Mouse (Mus musculus) lung, adult 2 months (tissue): ENCODE data around the gene Irf2. TPM values are rescaled to one million over a fixed set of nuclear protein-coding genes. Genes with fewer than 3 reads are reported as not detected.

Source experiments
- DNase-seq: peaks from one replicate; pipeline ENCODE4 v3.0.0; 2022
- H3K4me1 ChIP-seq: fragments of 200-500 bp; 2 replicates; pipeline ENCODE4 v1.6.1; 2011; ENCODE audit warnings: low read length; ENCODE audit not compliant: control insufficient read depth, insufficient read depth
- H3K4me3 ChIP-seq: fragments of 200-500 bp; replicated peaks from 2 replicates; pipeline ENCODE3; 2011; ENCODE audit warnings: low read depth, mild to moderate bottlenecking, control low read depth, low read length; ENCODE audit errors: extremely low read depth
- CTCF ChIP-seq: fragments of 200-500 bp; IDR thresholded peaks from 2 replicates; pipeline ENCODE4 v1.5.1; 2011; ENCODE audit warnings: mild to moderate bottlenecking, low read length, control low read depth; ENCODE audit not compliant: insufficient read depth
- POLR2A ChIP-seq: fragments of 200-500 bp; IDR thresholded peaks from 2 replicates; pipeline ENCODE4 v1.6.1; 2011; ENCODE audit warnings: low read depth, mild to moderate bottlenecking, control low read depth, low read length, borderline replicate concordance; ENCODE audit errors: extremely low read depth
- WGBS: fragments of 180-500 bp; shearing (Covaris S2); methylation state at CpG from one replicate; pipeline ENCODE4 v1.1.7; 2018; 5-methylcytosine and 5-hydroxymethylcytosine counted together
- polyA plus RNA-seq: library from polyadenylated mRNA; depleted of rRNA; stranded (reverse); fragments of >200 nt; gene quantifications from 2 replicates; pipeline ENCODE4 v1.2.3, GENCODE M21; 2012; rRNA removed

Irf2 gene
- polyA plus RNA-seq = 20.5 and 24.6 TPM in 2 replicates

DNA sequence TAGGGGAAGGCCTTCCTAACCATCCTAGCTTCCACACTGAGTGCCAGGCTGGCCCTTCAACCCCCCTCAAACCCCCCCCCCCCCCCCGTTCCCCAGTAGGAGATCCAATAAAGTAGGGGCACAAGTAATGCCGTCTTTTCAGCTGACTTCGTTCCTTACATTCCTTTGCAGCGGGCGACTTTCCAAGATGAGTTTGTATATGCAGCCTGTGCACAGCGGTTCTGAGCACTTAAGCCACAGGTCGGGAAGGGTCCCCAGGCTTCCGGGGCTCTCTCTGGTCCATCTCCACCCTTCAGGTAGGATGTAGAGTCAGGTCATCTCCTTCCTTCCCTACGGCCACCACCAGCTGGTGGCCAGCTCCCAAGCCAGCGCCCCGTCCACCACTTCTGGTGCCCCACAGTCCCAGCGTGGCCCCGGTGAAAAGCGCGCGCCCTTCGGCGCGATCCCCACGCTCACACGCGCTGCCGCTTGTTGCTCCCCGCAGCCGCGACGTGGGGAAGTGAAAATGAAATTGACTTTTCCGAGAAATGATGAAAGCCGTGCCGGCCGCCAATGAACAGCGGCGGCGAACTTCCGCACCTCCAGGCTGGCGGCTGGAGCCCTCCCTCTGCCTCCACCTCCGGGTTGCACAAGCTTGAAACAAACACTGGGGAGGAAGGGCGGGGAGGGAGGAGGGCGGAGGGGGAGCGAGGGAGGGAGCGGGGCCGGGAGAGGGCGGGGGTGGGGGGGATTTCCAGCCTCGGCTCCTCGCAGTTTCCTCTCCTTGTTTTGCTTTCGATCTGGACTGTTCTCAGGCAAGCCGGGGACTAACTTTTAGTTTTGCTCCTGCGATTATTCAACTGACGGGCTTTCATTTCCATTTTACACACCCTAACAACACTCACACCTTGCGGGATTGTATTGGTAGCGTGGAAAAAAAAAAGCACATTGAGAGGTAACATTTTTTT is at the start of gene Irf2:
Gene Irf2, plus strand, starts transcription at position 730 of the 947 bp plus-strand sequence.
- 2% methylated on average over 48 of the region's 51 CpGs for WGBS
- peak; percentile 77; the same call in 1 of the 2 replicates for TF ChIP-seq POLR2A
- TF ChIP-seq CTCF = no peak
- DNase-seq = peak; percentile 84
- H3K4me1 ChIP-seq = peaks cover 13% of the 10 kb centered on the region
- H3K4me3 ChIP-seq = peak within 1 kb of the TSS; percentile 82

DNA sequence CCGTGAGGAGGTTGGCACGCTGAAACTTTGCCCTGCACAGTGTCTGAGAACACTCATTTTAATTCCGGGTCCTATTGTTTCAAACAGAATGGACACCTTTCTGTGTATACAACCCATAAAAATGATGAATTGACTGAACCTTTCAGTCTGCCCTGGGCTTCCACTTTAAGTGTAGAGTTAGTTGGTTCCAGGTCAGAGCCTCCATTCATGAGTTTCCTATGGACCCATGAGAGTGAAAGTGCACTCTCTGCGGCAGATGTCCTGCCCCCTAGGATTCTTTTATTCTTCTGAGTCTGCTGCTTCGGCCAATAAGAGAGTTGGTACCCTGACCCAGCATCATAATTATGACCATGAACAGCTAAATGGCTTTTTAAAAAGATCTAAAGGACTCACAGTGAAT is 49.4 kb upstream of the Irf2 start:
- WGBS = 71% methylated on average over 5 of the region's 5 CpGs
- H3K4me1 ChIP-seq = no peaks in the 10 kb centered on the region
- DNase-seq = no peak

DNA sequence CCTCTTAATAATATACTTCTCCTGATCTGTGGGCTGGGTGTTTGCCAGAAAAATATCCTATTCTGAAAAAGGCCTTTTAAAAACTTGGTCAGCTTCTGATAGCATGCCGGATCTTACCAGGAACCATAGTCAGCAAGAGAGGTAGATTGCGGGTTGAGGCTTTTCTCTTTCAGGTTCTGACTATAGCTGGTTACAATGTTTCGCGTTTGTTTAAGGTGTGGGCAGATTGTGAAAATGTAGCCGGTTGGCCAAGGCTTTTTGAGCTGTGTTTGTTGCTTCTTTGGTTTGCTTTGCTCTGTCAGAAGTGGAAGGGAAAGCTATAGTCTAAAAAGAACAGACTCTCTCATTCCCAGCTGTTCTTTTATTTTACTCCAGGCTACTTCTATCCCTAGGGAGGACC is 49.0 kb upstream of the Irf2 start:
- Histone ChIP-seq H3K4me1 (no peaks in the 10 kb centered on the region), H3K4me3 (no peak overlapping the region)
- DNase-seq = no peak
- 74% methylated on average over 5 of the region's 5 CpGs for WGBS
- no peak for TF ChIP-seq CTCF
- TF ChIP-seq POLR2A = no peak

More for the DNA sequence above, 49.4 kb upstream of the Irf2 start:
- TF ChIP-seq POLR2A = no peak
- TF ChIP-seq CTCF = no peak
- H3K4me3 ChIP-seq = no peak overlapping the region

DNA sequence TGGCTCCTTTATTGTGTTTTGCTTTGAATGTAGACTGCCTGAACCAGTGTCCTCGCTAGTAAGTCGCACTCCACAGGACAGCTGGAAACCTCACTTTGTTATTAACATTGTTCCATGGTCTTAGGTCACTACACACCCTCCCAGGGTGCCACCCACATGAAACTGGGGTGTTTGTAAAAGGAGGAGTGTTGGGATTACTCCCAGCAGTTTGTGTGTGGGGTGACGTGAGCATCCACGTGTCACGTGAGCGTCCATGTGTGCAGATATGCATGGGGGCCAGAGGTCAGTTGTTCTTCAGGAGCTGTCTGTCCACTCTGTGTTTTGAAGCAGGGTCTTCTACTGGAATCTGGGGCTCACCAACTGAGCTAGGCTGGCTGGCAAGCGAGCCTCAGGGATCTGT is 48.2 kb upstream of the Irf2 start:
- TF ChIP-seq CTCF = no peak
- no peak for TF ChIP-seq POLR2A
- peak; percentile 23 for DNase-seq
- Histone ChIP-seq H3K4me1 (no peaks in the 10 kb centered on the region), H3K4me3 (no peak overlapping the region)
- 71% methylated on average over 7 of the region's 7 CpGs for WGBS

DNA sequence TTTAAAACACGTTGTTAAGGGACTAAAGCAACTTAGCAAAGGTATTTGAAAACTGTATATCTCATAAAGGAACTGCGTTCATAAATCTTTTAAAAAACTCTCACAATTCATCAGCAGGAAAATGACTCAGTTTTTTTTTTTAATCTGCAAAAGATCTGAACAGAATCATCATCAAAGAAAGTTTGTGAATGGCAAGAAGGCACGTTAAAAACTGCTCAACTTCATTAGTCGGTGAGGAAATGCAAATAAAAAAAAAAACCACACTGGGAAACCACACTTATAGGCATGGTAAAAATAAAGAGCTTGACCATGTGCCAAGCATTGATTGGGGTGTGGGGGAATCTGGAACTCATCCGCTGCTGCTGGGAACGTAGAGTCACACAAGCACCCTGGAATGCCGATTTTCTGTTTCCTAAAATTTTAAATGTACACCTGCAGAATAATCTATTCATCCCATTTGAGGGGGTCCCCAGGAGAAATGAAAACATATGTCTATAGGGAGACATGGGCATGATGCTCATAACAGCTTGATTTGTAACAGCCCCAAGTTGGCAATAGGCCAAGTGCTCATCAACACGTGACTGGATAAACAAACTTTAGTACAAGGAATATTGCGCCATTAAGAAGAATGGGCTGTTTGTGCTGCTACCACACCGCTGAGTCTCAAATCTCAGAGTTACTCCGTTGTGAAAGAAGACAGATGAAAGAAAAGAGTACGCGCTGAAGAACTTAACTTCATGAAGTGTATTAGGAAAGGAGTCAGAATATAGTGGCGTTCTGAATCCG is 43.1 kb upstream of the Irf2 start:
- Histone ChIP-seq H3K4me3 (no peak overlapping the region), H3K4me1 (no peaks in the 10 kb centered on the region)
- TF ChIP-seq CTCF = no peak
- 35% methylated on average over 15 of the region's 15 CpGs for WGBS
- no peak for DNase-seq

DNA sequence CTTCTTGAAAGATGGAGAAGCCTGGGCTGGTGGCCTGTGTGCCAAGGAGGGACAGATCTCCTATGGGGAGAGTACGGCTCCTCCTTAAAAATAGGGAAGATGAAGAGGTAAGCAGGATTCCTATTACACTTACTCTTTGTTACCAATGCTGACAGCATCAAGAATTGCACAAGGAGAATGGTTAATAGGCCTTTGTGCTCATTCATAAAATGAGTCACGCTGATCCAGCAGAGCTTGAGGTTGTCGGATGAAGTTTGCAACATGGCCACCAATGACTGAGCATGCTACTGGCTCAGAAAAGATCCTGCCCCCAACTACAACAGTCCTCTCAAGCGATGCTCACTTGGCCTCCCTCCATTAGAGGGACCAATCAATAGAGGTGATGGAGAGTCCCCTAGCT is 42.0 kb upstream of the Irf2 start:
- no peak overlapping the region for H3K4me3 ChIP-seq
- 89% methylated on average over 4 of the region's 4 CpGs for WGBS
- TF ChIP-seq POLR2A = no peak
- DNase-seq = no peak
- H3K4me1 ChIP-seq = no peaks in the 10 kb centered on the region

DNA sequence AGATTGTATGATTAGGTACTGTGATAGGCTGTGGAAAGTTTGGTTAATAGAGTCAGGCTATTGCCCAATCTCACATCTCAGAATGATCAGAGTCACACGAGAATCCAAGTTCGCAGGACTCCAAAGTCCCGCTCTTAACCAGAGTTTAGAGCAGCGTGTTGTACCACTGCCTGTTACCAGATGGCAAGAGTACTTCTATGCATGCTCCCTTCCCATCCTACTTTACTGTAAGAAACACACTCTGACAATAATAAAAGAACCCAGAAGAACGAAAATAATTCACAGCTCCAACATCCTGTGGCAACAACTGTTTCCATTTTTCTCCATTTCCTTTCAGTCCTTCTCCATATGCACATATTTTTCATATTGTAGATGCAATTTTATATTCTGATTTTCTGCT is 41.4 kb upstream of the Irf2 start:
- H3K4me1 ChIP-seq = no peaks in the 10 kb centered on the region
- no peak for DNase-seq
- WGBS = 90% methylated on average over 5 of the region's 5 CpGs
- TF ChIP-seq CTCF (no peak), POLR2A (no peak)
- H3K4me3 ChIP-seq = no peak overlapping the region

DNA sequence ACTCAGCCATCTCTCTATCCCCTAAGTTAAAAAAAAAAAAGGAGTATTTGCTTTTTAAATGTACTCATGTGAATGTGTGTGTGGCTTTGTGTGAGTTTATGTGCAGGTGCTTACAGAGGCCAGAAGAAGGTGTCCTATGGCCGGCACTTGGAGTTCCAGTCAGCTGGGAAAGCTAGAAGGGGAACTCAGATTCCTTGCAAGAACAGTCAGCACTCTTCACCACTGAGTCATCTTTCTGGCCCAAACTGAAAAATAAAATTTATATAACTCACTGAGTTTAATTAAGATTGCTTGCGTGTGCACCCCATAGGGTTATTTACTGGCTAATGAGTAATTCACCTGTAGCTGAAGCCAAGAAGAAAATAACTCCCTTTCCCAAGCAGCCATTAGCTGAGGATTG is 34.4 kb upstream of the Irf2 start:
- Histone ChIP-seq H3K4me3 (no peak overlapping the region), H3K4me1 (no peaks in the 10 kb centered on the region)
- no peak for TF ChIP-seq POLR2A
- TF ChIP-seq CTCF = no peak
- WGBS = 75% methylated on average over 2 of the region's 2 CpGs
- DNase-seq = no peak

DNA sequence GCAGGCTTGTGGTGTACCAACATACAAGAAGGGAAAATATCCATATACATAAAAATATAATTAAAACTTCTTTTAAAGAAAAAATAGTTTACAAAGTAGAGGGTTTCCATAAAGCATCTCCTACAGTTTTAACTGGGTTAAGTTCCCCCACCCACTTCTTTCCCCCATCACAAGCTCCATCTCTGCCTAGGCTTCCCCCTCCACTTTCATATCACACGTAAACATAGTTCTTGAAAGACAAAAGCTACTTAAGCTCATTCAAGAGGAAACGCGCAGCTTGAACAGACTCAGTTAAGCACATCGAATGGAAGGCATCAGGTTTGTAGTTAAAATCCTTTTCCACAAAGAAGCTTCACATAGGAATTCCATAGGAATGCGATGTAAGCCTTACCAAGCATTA is 32.8 kb upstream of the Irf2 start:
- no peak for DNase-seq
- Histone ChIP-seq H3K4me1 (no peaks in the 10 kb centered on the region), H3K4me3 (no peak overlapping the region)
- TF ChIP-seq POLR2A (no peak), CTCF (no peak)
- 50% methylated on average over 5 of the region's 5 CpGs for WGBS

DNA sequence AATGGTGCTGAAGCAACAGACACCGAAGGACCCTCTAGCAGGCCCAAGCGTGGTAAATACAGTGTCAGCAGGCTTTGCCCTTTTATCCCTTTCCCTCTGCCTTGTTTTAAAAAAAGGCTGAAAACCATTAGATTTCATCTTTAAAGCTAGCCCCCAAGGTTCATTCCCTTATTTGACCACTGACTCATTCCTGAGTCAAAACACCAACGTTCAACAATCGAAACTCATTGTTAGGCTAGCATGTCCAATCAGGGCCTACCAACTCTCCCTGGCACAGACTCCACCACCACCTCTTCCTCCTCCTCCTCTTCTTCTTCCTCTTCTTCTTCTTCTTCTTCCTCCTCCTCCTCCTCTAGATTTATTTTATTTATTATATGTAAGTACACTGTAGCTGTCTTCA is 30.2 kb upstream of the Irf2 start:
- no peak for DNase-seq
- TF ChIP-seq POLR2A (no peak), CTCF (no peak)
- no peaks in the 10 kb centered on the region for H3K4me1 ChIP-seq
- WGBS = 86% methylated on average over 4 of the region's 4 CpGs
- no peak overlapping the region for H3K4me3 ChIP-seq
